Mouse (Mus musculus): Measurements from ENCODE around the gene Gle1. TPM values are rescaled to one million over a fixed set of nuclear protein-coding genes. Genes with fewer than 3 reads are reported as not detected.

The Gle1 gene
- total and polyA plus RNA-seq, 2 experiments from 2014 or later, result 39.4 to 52.7 TPM

DNA sequence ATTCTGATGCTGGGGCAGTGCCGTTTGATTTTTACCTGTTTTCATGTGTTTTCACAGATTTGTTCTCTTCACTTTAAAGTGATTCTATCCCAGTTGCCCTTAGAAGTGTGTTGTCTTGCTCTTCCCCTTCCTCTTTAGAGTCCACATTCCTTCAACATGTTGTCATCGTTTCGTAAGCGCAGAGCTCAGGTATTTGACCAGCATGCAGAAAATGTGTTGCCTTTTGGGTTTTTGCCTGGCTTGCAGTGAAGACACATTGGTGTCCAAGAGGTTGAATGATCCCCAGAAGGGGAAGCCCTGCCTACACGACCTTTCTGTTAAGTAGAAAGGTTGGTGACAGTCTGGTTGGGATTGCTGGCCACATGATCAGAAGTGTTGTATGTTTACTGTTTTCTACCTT lies 33.4 kb downstream of the Gle1 start:
- Histone ChIP-seq H3K4me1 (ENCODE audit: insufficient read depth, low read length) (peaks cover 41% of the 10 kb centered on the region), H3K4me2 (ENCODE audit: low read depth, low read length) (peak overlapping the region; percentile 73; the same call in 1 of the 2 replicates), H3K27me3 (ENCODE audit: insufficient read depth, low read length) (no peaks in the 10 kb centered on the region), H3K9ac (replicated peaks; ENCODE audit: low read length) (0 out of 2 replicates have a peak overlapping the region, but pooled peaks have one; percentile 6), H3K36me3 (ENCODE audit: insufficient read depth, low read length) (no peaks in the 10 kb centered on the region; the same call in 1 of the 2 replicates), H3K27ac (no peak overlapping the region), H3K9me3 (ENCODE audit: low read length) (no peaks in the 10 kb centered on the region), H3K4me3 (ENCODE audit: low read length) (no peak overlapping the region)
- no peak for DNase-seq (ENCODE audit: low spot score)
- 71% methylated on average over 5 of the region's 5 CpGs for WGBS
- no peak for ATAC-seq
- TF ChIP-seq CTCF (IDR thresholded peaks at IDR 0.05; ENCODE audit: low read depth), result no peak

DNA sequence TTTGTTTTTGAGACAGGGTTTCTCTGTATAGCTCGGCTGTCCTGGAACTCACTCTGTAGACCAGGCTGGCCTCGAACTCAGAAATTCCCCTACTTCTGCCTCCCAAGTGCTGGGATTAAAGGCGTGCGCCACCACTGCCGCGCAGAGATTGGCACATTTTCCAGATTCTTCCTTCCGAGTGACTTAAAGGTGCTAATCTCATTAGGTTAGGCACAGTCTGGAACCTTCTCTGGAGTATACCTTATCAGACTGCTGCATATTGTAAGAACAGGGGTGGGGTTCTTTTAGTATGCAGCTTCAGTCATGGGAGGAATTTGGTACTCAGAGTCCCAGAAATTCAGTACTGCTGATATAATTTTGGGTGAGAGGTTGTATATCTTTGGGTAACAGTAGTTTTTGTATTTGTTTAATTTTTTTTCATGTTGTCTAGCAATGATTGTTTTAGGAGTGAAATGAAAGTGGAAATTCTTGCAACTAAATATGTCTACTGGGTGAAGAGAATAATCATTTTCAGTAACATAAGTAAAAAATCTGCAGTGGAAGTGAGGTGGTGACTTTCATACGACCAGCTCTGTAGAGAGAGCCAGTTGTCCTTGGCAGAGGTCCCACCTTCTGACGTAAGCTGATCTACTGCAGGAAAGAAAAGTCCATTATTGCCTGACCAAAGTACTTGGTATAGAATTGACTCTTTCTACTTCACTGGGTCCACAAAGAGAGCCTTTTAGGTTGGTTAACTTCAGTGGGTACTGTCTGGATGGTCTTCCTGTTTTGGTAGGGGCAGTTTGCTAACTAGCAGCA lies 36.8 kb downstream of the Gle1 start:
- Histone ChIP-seq H3K9me3 (ENCODE audit: low read length) (no peaks in the 10 kb centered on the region), H3K4me3 (ENCODE audit: low read length) (no peak overlapping the region), H3K27ac (peak overlapping the region; percentile 43; the same call in 1 of the 2 replicates), H3K36me3 (ENCODE audit: insufficient read depth, low read length) (peaks cover 9% of the 10 kb centered on the region), H3K4me1 (ENCODE audit: insufficient read depth, low read length) (peaks cover 37% of the 10 kb centered on the region), H3K4me2 (ENCODE audit: low read depth, low read length) (no peak overlapping the region), H3K9ac (replicated peaks; ENCODE audit: low read length) (no peak overlapping the region), H3K27me3 (ENCODE audit: insufficient read depth, low read length) (no peaks in the 10 kb centered on the region)
- DNase-seq (ENCODE audit: low spot score) (peak; percentile 66), ATAC-seq (no peak)
- no peak for TF ChIP-seq CTCF (IDR thresholded peaks at IDR 0.05; ENCODE audit: low read depth)
- 58% methylated on average over 9 of the region's 9 CpGs for WGBS

DNA sequence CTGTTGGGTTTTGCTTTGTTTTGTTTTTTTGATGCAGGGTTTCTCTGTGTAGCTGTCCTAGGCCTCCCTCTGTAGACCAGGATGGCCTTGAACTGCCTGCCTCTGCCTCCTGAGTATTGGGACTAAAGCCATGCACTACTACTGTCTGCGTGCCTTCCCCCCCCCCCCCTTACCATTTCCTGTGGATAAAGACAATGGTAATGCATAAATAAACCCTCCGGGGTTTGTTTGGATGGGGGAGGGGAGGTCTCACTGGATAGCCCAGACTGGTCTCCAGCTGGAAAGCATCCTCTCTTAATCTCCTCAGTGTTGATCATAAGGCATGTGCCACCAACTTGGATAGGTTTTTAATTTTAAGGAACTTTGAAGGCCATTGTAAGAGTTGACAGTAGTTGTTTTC lies 38.3 kb downstream of the Gle1 start:
- no peak for TF ChIP-seq CTCF (IDR thresholded peaks at IDR 0.05; ENCODE audit: low read depth)
- no peak overlapping the region for H3K4me3 ChIP-seq (ENCODE audit: low read length)
- no peak overlapping the region for H3K27ac ChIP-seq
- H3K9ac ChIP-seq (replicated peaks; ENCODE audit: low read length), result no peak overlapping the region
- peaks cover 14% of the 10 kb centered on the region for H3K36me3 ChIP-seq (ENCODE audit: insufficient read depth, low read length)
- no peaks in the 10 kb centered on the region for H3K27me3 ChIP-seq (ENCODE audit: insufficient read depth, low read length)
- no peaks in the 10 kb centered on the region for H3K9me3 ChIP-seq (ENCODE audit: low read length)
- DNase-seq (ENCODE audit: low spot score) (no peak), ATAC-seq (no peak)
- H3K4me1 ChIP-seq (ENCODE audit: insufficient read depth, low read length), result peaks cover 26% of the 10 kb centered on the region
- H3K4me2 ChIP-seq (ENCODE audit: low read depth, low read length), result no peak overlapping the region
- WGBS, result 3% methylated on average over 2 of the region's 2 CpGs

DNA sequence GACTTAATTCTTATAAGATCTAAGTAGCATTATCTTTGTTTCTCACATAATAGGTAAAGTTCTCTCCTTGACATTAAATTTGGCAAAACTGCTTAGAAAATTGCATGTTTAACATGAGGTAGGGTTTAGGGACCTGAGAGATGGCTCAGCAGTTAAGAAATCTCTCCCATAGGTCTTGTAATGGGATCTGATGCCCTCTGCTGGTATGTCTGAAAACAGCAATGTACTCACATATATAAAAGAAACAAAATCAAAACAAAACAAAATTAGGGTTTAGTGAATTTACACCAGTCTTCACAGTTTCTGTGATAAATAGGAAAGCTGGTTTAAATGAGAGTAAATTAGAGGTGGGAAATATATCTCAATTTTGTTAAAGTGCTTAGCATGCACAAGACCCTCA lies 42.1 kb downstream of the Gle1 start:
- H3K9ac ChIP-seq (replicated peaks; ENCODE audit: low read length), result no peak overlapping the region
- ATAC-seq (no peak), DNase-seq (ENCODE audit: low spot score) (peak; percentile 76)
- TF ChIP-seq CTCF (IDR thresholded peaks at IDR 0.05; ENCODE audit: low read depth), result peak; percentile 77
- peaks cover 7% of the 10 kb centered on the region; the same call in 1 of the 2 replicates for H3K4me1 ChIP-seq (ENCODE audit: insufficient read depth, low read length)
- no peak overlapping the region for H3K4me3 ChIP-seq (ENCODE audit: low read length)
- H3K4me2 ChIP-seq (ENCODE audit: low read depth, low read length), result no peak overlapping the region
- H3K27me3 ChIP-seq (ENCODE audit: insufficient read depth, low read length), result no peaks in the 10 kb centered on the region
- H3K9me3 ChIP-seq (ENCODE audit: low read length), result no peaks in the 10 kb centered on the region
- H3K36me3 ChIP-seq (ENCODE audit: insufficient read depth, low read length), result peaks cover 47% of the 10 kb centered on the region
- H3K27ac ChIP-seq, result no peak overlapping the region

DNA sequence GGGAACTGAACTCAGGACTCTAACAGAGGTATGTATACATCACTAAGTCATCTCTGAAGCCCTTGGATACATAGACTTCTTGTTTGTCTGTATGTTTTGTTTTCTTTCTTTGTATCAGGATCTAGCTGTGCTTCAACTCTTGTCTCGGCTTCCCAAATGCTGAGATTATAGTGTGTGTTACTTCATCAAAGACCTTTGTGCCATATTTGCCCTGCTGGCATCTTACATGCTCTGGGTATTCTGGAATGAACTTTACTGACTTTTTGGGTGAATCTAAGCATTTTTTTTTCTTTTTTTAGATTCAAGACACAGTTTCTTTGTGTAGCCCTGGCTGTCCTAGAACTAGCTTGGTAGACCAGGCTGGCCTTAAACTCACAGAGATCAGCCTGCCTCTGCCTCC lies 45.4 kb downstream of the Gle1 start:
- 93% methylated on average over 1 of the region's 1 CpGs for WGBS

DNA sequence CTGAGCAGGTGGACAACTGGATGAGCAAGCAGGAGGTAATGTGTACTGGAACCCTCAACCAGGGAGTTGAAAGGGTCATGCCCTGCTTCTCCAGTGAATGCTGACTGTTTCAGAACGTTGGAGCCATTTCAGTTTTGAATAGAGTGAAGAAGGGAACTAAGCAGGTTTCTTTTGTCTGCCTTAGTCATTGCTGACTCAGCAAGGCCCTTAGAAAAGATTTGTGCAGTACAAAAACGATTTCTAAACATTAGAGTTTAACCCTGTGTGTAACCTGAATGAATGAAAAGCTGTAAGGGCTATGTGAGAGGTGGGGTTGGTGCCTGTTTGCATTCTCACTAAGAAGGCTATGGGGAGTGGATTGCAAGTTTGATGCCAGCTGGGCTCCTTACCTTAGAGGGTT lies 56.7 kb downstream of the Gle1 start:
- Histone ChIP-seq H3K9me3 (ENCODE audit: low read length) (no peaks in the 10 kb centered on the region), H3K27ac (no peak overlapping the region), H3K4me3 (ENCODE audit: low read length) (no peak overlapping the region), H3K27me3 (ENCODE audit: insufficient read depth, low read length) (no peaks in the 10 kb centered on the region), H3K36me3 (ENCODE audit: insufficient read depth, low read length) (peaks cover 92% of the 10 kb centered on the region), H3K9ac (replicated peaks; ENCODE audit: low read length) (no peak overlapping the region), H3K4me1 (ENCODE audit: insufficient read depth, low read length) (no peaks in the 10 kb centered on the region), H3K4me2 (ENCODE audit: low read depth, low read length) (no peak overlapping the region)
- DNase-seq (ENCODE audit: low spot score) (no peak), ATAC-seq (no peak)
- WGBS, result 42% methylated on average over 2 of the region's 2 CpGs
- TF ChIP-seq CTCF (IDR thresholded peaks at IDR 0.05; ENCODE audit: low read depth), result no peak

More for the DNA sequence above, 45.4 kb downstream of the Gle1 start:
- TF ChIP-seq CTCF (IDR thresholded peaks at IDR 0.05; ENCODE audit: low read depth), result no peak
- no peak for DNase-seq (ENCODE audit: low spot score)
- H3K36me3 ChIP-seq (ENCODE audit: insufficient read depth, low read length), result peaks cover 77% of the 10 kb centered on the region
- H3K27me3 ChIP-seq (ENCODE audit: insufficient read depth, low read length), result no peaks in the 10 kb centered on the region
- H3K9ac ChIP-seq (replicated peaks; ENCODE audit: low read length), result no peak overlapping the region
- H3K27ac ChIP-seq, result no peak overlapping the region
- ATAC-seq, result no peak
- no peak overlapping the region for H3K4me2 ChIP-seq (ENCODE audit: low read depth, low read length)
- no peaks in the 10 kb centered on the region for H3K4me1 ChIP-seq (ENCODE audit: insufficient read depth, low read length)
- no peak overlapping the region for H3K4me3 ChIP-seq (ENCODE audit: low read length)
- H3K9me3 ChIP-seq (ENCODE audit: low read length), result no peaks in the 10 kb centered on the region

DNA sequence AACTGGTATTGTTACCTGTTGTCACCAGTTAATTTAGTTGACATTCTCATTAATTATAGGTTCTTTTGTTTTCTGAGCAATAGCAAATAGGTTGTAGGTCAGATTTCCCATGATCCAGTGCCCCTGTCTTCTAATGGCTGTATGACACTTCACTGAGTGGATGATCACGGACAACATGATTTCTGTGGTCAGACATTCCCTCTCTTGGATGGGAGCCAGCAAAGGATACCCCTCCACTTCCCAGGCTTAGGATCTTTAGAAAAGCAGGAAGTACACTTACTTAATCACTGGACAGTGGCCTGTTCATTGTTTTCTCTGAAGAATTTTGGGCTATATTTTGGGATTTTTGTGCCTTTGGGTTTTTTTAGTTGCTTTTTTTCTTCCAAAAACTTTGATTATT lies 73.9 kb downstream of the Gle1 start:
- DNase-seq (ENCODE audit: low spot score), result no peak
- Histone ChIP-seq H3K27me3 (ENCODE audit: insufficient read depth, low read length) (no peaks in the 10 kb centered on the region), H3K4me3 (ENCODE audit: low read length) (no peak overlapping the region), H3K9ac (replicated peaks; ENCODE audit: low read length) (no peak overlapping the region), H3K36me3 (ENCODE audit: insufficient read depth, low read length) (peaks cover 92% of the 10 kb centered on the region), H3K4me2 (ENCODE audit: low read depth, low read length) (no peak overlapping the region), H3K27ac (no peak overlapping the region), H3K4me1 (ENCODE audit: insufficient read depth, low read length) (no peaks in the 10 kb centered on the region), H3K9me3 (ENCODE audit: low read length) (no peaks in the 10 kb centered on the region)
- TF ChIP-seq CTCF (IDR thresholded peaks at IDR 0.05; ENCODE audit: low read depth), result no peak
- 45% methylated on average over 1 of the region's 1 CpGs for WGBS
- ATAC-seq, result no peak

Small RNA genes lying within 50 kb of the gene (microRNA-seq; reads per million reads assigned to microRNA genes)
- gene Mir6997, result 1.4 to 2.1 reads per million in 2 experiments

Other genes with a start within 250 kb of the Gle1 start
- gene Gm13420, start 183.7 kb upstream of the Gle1 start, total RNA-seq (2014; rRNA removed), result 2.6 TPM in 1 of 2 replicates, not detected in the other
- gene Gm13420, start 183.7 kb upstream of the Gle1 start, polyA plus RNA-seq (2015; fragmentation: Nextera tagmentation; extraction: Ambion mirVana), result 0.33 and 0.56 TPM in 2 replicates
- gene Gm13547, start 176.1 kb upstream of the Gle1 start, total RNA-seq (2014; rRNA removed), result not detected in 2 replicates
- gene Gm13547, start 176.1 kb upstream of the Gle1 start, polyA plus RNA-seq (2015; fragmentation: Nextera tagmentation; extraction: Ambion mirVana), result 0.48 and 0.59 TPM in 2 replicates
- gene Coq4, start 147.9 kb upstream of the Gle1 start, total RNA-seq (2014; rRNA removed), result 52.0 and 58.2 TPM in 2 replicates
- gene Coq4, start 147.9 kb upstream of the Gle1 start, polyA plus RNA-seq (2015; fragmentation: Nextera tagmentation; extraction: Ambion mirVana), result 32.5 and 35.8 TPM in 2 replicates
- gene Trub2, start 146.9 kb upstream of the Gle1 start, total RNA-seq (2014; rRNA removed), result 47.4 and 49.9 TPM in 2 replicates
- 32.5 and 34.2 TPM in 2 replicates for gene Trub2, start 146.9 kb upstream of the Gle1 start, polyA plus RNA-seq (2015; fragmentation: Nextera tagmentation; extraction: Ambion mirVana)
- 139 TPM in 2 replicates for gene Slc27a4, start 132.8 kb upstream of the Gle1 start, total RNA-seq (2014; rRNA removed)
- 43.4 and 46.4 TPM in 2 replicates for gene Slc27a4, start 132.8 kb upstream of the Gle1 start, polyA plus RNA-seq (2015; fragmentation: Nextera tagmentation; extraction: Ambion mirVana)
- gene Urm1, start 115.4 kb upstream of the Gle1 start, total RNA-seq (2014; rRNA removed), result 46.1 and 70.7 TPM in 2 replicates
- gene Urm1, start 115.4 kb upstream of the Gle1 start, polyA plus RNA-seq (2015; fragmentation: Nextera tagmentation; extraction: Ambion mirVana), result 28.7 and 29.3 TPM in 2 replicates
- gene Cercam, start 66.3 kb upstream of the Gle1 start, total RNA-seq (2014; rRNA removed), result 32.5 and 37.7 TPM in 2 replicates
- 17.8 and 20.6 TPM in 2 replicates for gene Cercam, start 66.3 kb upstream of the Gle1 start, polyA plus RNA-seq (2015; fragmentation: Nextera tagmentation; extraction: Ambion mirVana)
- gene Odf2, start 46.2 kb upstream of the Gle1 start, total RNA-seq (2014; rRNA removed), result 73.1 and 81.7 TPM in 2 replicates
- 78.2 and 88.3 TPM in 2 replicates for gene Odf2, start 46.2 kb upstream of the Gle1 start, polyA plus RNA-seq (2015; fragmentation: Nextera tagmentation; extraction: Ambion mirVana)
- 716 and 902 TPM in 2 replicates for gene Sptan1, start 30.1 kb downstream of the Gle1 start, total RNA-seq (2014; rRNA removed)
- 166 and 184 TPM in 2 replicates for gene Sptan1, start 30.1 kb downstream of the Gle1 start, polyA plus RNA-seq (2015; fragmentation: Nextera tagmentation; extraction: Ambion mirVana)
- gene Wdr34, start 113.5 kb downstream of the Gle1 start, total RNA-seq (2014; rRNA removed), result 87.4 and 87.7 TPM in 2 replicates
- 64.5 and 66.5 TPM in 2 replicates for gene Wdr34, start 113.5 kb downstream of the Gle1 start, polyA plus RNA-seq (2015; fragmentation: Nextera tagmentation; extraction: Ambion mirVana)
- gene Set, start 122.0 kb downstream of the Gle1 start, total RNA-seq (2014; rRNA removed), result 149 and 188 TPM in 2 replicates
- 332 and 334 TPM in 2 replicates for gene Set, start 122.0 kb downstream of the Gle1 start, polyA plus RNA-seq (2015; fragmentation: Nextera tagmentation; extraction: Ambion mirVana)
- 1.2 and 4.5 TPM in 2 replicates for gene Pkn3, start 142.3 kb downstream of the Gle1 start, total RNA-seq (2014; rRNA removed)
- 0.99 and 1.0 TPM in 2 replicates for gene Pkn3, start 142.3 kb downstream of the Gle1 start, polyA plus RNA-seq (2015; fragmentation: Nextera tagmentation; extraction: Ambion mirVana)
- gene Zdhhc12, start 158.2 kb downstream of the Gle1 start, total RNA-seq (2014; rRNA removed), result 25.4 and 35.0 TPM in 2 replicates
- gene Zdhhc12, start 158.2 kb downstream of the Gle1 start, polyA plus RNA-seq (2015; fragmentation: Nextera tagmentation; extraction: Ambion mirVana), result 30.2 and 32.2 TPM in 2 replicates
- 77.6 and 99.2 TPM in 2 replicates for gene Zer1, start 189.2 kb downstream of the Gle1 start, total RNA-seq (2014; rRNA removed)
- gene Zer1, start 189.2 kb downstream of the Gle1 start, polyA plus RNA-seq (2015; fragmentation: Nextera tagmentation; extraction: Ambion mirVana), result 14.0 and 14.6 TPM in 2 replicates
- gene Tbc1d13, start 198.3 kb downstream of the Gle1 start, total RNA-seq (2014; rRNA removed), result 106 and 109 TPM in 2 replicates
- 9.4 and 10.8 TPM in 2 replicates for gene Tbc1d13, start 198.3 kb downstream of the Gle1 start, polyA plus RNA-seq (2015; fragmentation: Nextera tagmentation; extraction: Ambion mirVana)
- 63.7 and 64.1 TPM in 2 replicates for gene Endog, start 236.1 kb downstream of the Gle1 start, total RNA-seq (2014; rRNA removed)
- gene Endog, start 236.1 kb downstream of the Gle1 start, polyA plus RNA-seq (2015; fragmentation: Nextera tagmentation; extraction: Ambion mirVana), result 42.2 and 42.7 TPM in 2 replicates
- 32.6 and 48.2 TPM in 2 replicates for gene Spout1, start 243.0 kb downstream of the Gle1 start, total RNA-seq (2014; rRNA removed)
- 52.6 and 56.1 TPM in 2 replicates for gene Spout1, start 243.0 kb downstream of the Gle1 start, polyA plus RNA-seq (2015; fragmentation: Nextera tagmentation; extraction: Ambion mirVana)

Measured in hindbrain, postnatal 0 days (tissue).